Mouse (Mus musculus): ENCODE data around the gene Gm8439.

The Gm8439 gene

GRCm38 (mm10) chr4:120612304-120613080 is 23.9 kb downstream of the Gm8439 start:
- DNase-seq (ENCODE audit: extremely low read depth, low read depth, low spot score), result no peak

GRCm38 (mm10) chr4:120613691-120614329 is 25.3 kb downstream of the Gm8439 start:
- DNase-seq (ENCODE audit: extremely low read depth, low read depth, low spot score), result no peak

GRCm38 (mm10) chr4:120614644-120615043 is 26.1 kb downstream of the Gm8439 start:
- no peak for DNase-seq (ENCODE audit: extremely low read depth, low read depth, low spot score)

- no peak for DNase-seq (ENCODE audit: extremely low read depth, low read depth, low spot score)
Measured at GRCm38 (mm10) chr4:120615528-120616081, 27.1 kb downstream of the Gm8439 start.

- DNase-seq (ENCODE audit: extremely low read depth, low read depth, low spot score), result no peak
Measured at GRCm38 (mm10) chr4:120616199-120617025, 27.9 kb downstream of the Gm8439 start.

- no peak for DNase-seq (ENCODE audit: extremely low read depth, low read depth, low spot score)
Measured at GRCm38 (mm10) chr4:120627728-120628127, 39.2 kb downstream of the Gm8439 start.

- DNase-seq (ENCODE audit: extremely low read depth, low read depth, low spot score), result no peak
Measured at GRCm38 (mm10) chr4:120630218-120630931, 41.8 kb downstream of the Gm8439 start.

- no peak for DNase-seq (ENCODE audit: extremely low read depth, low read depth, low spot score)
Measured at GRCm38 (mm10) chr4:120631828-120632227, 43.3 kb downstream of the Gm8439 start.

GRCm38 (mm10) chr4:120635351-120635750 is 46.8 kb downstream of the Gm8439 start:
- DNase-seq (ENCODE audit: extremely low read depth, low read depth, low spot score), result peak; percentile 42

- no peak for DNase-seq (ENCODE audit: extremely low read depth, low read depth, low spot score)
Measured at GRCm38 (mm10) chr4:120641946-120642345, 53.4 kb downstream of the Gm8439 start.

GRCm38 (mm10) chr4:120643899-120644298 is 55.4 kb downstream of the Gm8439 start:
- no peak for DNase-seq (ENCODE audit: extremely low read depth, low read depth, low spot score)

GRCm38 (mm10) chr4:120649369-120650207 is 61.0 kb downstream of the Gm8439 start:
- DNase-seq (ENCODE audit: extremely low read depth, low read depth, low spot score), result no peak

- no peak for DNase-seq (ENCODE audit: extremely low read depth, low read depth, low spot score)
Measured at GRCm38 (mm10) chr4:120650208-120650592, 61.7 kb downstream of the Gm8439 start.

GRCm38 (mm10) chr4:120655898-120656297 is 67.4 kb downstream of the Gm8439 start:
- DNase-seq (ENCODE audit: extremely low read depth, low read depth, low spot score), result no peak
